Mouse (Mus musculus) E14TG2a.4 (cell line): ENCODE measurements around the gene Aoc2.
"Not testable (repeated sequence)": the region's sequence is repeated elsewhere in the genome, so short reads cannot be mapped to it uniquely, and the experiment has no call there.

Experiments used
- H3K27me3 ChIP-seq: 2 replicates; pipeline ENCODE4 v1.6.1; 2014; ENCODE audit warnings: low read length, control low read depth; ENCODE audit not compliant: insufficient read depth
- H3K36me3 ChIP-seq: 2 replicates; pipeline ENCODE4 v1.6.1; 2014; ENCODE audit warnings: low read length, control low read depth; ENCODE audit not compliant: insufficient read depth
- H3K4me1 ChIP-seq: replicated peaks from 2 replicates; pipeline ENCODE4 v1.6.1; 2014; ENCODE audit warnings: low read depth, low read length, control low read depth
- H3K4me3 ChIP-seq: replicated peaks from 2 replicates; pipeline ENCODE4 v1.5.1; 2014; ENCODE audit warnings: mild to moderate bottlenecking, low read length
- H3K9me3 ChIP-seq: 2 replicates; pipeline ENCODE4 v1.6.1; 2014; ENCODE audit warnings: low read length, control low read depth
- CTCF ChIP-seq: conservative IDR thresholded peaks from 2 replicates; pipeline ENCODE4 v1.5.1; 2014; ENCODE audit warnings: low read length
- NANOG ChIP-seq: IDR thresholded peaks from 2 replicates; pipeline ENCODE4 v1.6.1; 2014; ENCODE audit warnings: borderline replicate concordance, low read length, mixed read lengths
- POU5F1 ChIP-seq: IDR thresholded peaks from 2 replicates; pipeline ENCODE4 v1.6.1; 2014; ENCODE audit warnings: low read length, borderline replicate concordance

Aoc2 gene

DNA sequence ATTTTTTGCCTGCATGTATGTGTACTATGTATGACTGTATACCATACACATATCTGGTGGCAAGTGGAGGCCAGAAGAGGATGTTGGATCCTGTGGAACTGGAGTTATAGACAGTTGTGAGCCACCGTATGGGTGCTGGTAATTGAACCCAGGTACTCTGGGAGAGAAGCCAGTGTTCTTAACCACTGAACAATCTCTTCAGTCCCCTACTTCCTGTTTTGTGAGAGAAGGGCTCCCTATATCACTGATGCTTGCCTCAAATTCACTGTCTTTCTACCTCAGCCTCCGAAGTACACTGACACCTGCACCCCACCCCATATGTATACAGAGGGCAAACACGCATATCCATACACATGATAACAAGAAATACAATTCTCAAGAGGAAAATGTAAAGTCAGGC is 13.8 kb upstream of the Aoc2 start:
- Histone ChIP-seq H3K36me3 (no peaks in the 10 kb centered on the region), H3K27me3 (0 out of 2 replicates have a peak, but pooled peaks cover 2% of the 10 kb centered on the region), H3K9me3 (no peaks in the 10 kb centered on the region), H3K4me3 (no peak overlapping the region), H3K4me1 (peaks cover 34% of the 10 kb centered on the region)
- TF ChIP-seq POU5F1 (no peak), CTCF (no peak), NANOG (no peak)

DNA sequence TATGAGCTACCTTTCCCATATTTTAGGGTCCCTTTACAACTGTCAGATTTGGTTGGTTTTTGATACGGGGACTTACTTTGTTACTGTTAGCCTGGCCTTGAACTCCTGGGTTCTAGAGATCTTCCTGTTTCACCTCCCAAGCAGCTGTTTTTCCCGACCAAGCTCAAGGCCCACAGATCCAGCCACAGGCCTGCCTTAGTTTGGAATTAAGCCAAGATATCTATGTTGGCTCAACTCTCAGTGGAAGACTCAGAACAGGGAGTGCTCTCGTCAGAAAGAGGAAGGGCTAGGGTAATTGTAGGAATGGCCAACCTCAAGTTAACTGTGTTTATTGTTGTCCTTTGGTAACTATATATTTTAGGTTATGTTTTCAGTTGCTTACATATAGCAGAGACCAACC is 12.7 kb upstream of the Aoc2 start:
- Histone ChIP-seq H3K4me3 (no peak overlapping the region), H3K9me3 (no peaks in the 10 kb centered on the region), H3K27me3 (0 out of 2 replicates have a peak, but pooled peaks cover 2% of the 10 kb centered on the region), H3K4me1 (peaks cover 31% of the 10 kb centered on the region), H3K36me3 (no peaks in the 10 kb centered on the region)
- TF ChIP-seq NANOG (no peak), POU5F1 (no peak), CTCF (no peak)

DNA sequence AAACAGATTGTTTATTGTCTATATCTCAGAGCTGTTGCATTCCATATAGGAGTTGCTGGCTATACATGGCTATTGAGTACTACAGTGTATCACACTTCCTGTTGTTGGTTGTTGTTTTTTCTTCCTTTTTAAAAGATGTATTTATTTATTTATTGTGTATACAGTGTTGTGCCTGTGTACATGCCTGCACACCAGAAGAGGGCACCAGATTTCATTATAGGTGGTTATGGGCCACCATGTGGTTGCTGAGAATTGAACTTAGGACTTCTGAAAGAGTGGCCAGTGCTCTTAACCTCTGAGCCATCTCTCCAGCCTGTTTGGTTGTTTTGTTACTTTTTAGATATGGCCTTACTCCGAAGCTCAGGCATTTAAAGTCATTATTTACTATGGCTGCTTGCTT is 10.3 kb upstream of the Aoc2 start:
- Histone ChIP-seq H3K27me3 (0 out of 2 replicates have a peak, but pooled peaks cover under 1% of the 10 kb centered on the region), H3K4me1 (peaks cover 37% of the 10 kb centered on the region), H3K36me3 (peaks cover 22% of the 10 kb centered on the region), H3K9me3 (no peaks in the 10 kb centered on the region), H3K4me3 (no peak overlapping the region)
- TF ChIP-seq CTCF, result peak; percentile 13; the same call in 1 of the 2 replicates
- TF ChIP-seq NANOG, result no peak

DNA sequence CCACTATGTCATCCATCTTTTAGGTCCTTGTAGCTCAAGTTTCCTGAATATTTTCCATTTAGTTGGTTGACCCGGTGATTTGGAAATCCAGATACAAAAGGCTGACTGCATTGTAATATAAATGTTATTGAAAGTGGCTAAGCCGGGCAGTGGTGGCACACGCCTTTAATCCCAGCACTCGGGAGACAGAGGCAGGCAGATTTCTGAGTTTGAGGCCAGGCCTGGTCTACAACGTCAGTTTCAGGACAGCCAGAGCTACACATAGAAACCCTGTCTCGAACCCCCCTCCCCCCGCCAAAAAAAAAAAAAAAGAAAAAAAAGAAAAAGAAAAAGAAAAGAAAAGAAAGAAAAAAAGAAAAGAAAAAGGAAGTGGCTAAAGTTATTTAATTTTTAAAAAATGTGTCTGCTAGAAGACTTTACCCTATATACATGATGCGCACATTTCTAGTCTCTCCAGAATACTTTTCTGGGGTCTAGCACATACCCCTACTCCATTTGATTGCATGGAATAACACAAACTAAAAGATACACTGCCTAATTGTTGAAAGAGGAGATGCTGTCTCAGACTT is 9.7 kb upstream of the Aoc2 start:
- no peaks in the 10 kb centered on the region for H3K9me3 ChIP-seq
- H3K4me3 ChIP-seq, result peak overlapping the region; percentile 98
- no peaks in the 10 kb centered on the region for H3K27me3 ChIP-seq
- peaks cover 28% of the 10 kb centered on the region for H3K36me3 ChIP-seq
- TF ChIP-seq CTCF (no peak), POU5F1 (no peak), NANOG (no peak)
- peaks cover 41% of the 10 kb centered on the region for H3K4me1 ChIP-seq

DNA sequence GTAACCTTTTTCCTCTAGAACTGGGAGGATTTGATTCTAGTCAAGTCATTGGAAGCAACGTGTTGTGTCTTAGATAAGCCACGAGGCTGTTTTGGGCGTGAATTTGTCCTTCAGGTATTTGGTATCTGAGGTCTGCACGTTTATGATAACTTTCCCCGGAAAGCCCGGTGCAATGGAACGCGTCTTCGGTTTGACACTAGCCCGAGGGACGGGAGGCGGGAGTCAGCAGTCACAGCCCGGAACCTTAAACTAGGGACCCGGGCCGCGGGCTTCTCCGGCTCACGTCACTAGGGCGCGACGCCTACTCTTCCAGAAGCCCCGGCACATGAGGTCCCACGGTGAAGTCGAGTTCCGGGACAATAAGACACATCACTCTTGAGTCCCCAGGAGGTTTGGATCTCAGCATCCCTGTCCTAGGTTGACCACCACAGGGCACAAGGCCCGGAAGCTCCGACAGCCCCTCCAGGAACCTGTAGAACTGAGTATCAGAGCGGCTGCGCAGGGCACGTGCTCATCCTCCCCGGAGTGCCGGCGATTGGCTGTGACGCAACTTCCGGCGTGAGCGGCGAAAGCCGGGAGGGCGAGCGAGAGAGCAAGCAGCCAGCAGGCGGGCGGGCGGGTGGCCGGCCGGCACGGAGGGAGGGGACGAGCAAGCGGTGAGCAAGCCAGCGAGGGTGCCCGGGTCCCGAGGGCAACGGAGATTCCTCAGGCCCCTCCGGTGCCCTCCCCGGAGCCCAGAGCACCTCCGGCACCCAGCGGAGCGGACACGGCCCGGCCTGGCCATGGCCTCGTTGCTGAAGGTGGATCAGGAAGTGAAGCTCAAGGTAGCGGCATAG is 9.0 kb upstream of the Aoc2 start, which contains the start of gene Psme3:
Gene Psme3, plus strand, starts transcription at position 549 of the 836 bp plus-strand sequence.
- no peaks in the 10 kb centered on the region for H3K27me3 ChIP-seq
- H3K9me3 ChIP-seq, result no peaks in the 10 kb centered on the region
- H3K4me1 ChIP-seq, result peaks cover 44% of the 10 kb centered on the region
- no peak for TF ChIP-seq NANOG
- TF ChIP-seq CTCF, result no peak
- no peak for TF ChIP-seq POU5F1
- peak within 1 kb of the TSS; percentile 98 for H3K4me3 ChIP-seq
- H3K36me3 ChIP-seq, result peaks cover 35% of the 10 kb centered on the region

DNA sequence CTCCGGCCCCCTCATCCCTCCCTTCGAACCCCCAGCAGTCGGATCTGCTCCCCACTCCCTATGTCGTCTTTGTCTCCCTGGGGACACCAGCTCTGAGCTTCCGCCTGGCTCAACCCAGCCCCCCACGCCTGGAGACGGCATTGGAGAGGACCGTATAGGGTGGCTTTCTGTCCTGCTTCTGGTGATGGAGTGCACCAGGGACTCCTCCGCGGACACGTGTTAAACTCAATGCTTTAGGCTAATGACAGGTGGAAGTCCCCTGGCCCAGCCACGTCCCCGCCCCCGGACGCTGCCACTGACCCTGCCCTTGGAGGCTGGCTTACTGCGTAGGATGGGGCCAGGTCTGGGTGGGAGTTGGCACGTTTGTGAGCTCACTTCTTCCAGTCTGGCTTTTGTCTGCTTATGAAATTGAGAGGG is 8.4 kb upstream of the Aoc2 start:
- peaks cover 41% of the 10 kb centered on the region for H3K36me3 ChIP-seq
- no peak for TF ChIP-seq CTCF
- TF ChIP-seq NANOG, result no peak
- no peak for TF ChIP-seq POU5F1
- no peaks in the 10 kb centered on the region for H3K9me3 ChIP-seq

DNA sequence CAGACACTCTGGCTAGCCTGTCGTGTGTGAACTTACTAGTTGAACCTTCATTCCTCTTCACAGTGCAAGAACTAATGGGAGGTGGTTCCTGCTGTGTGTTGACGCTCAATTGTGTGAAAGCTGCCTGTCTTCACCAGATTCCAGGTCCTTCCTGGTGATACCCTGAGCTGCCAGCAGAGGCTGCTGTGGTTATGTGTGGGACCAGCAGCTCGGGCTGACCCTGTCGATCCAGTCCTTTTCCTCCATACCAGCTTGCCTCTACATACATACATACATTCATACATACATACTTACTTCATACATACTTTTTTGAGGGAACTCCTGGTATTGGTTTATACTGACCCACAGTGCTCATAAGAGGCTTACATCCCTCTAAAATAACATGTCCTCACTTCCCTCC is 1.3 kb upstream of the Aoc2 start:
- H3K9me3 ChIP-seq, result no peaks in the 10 kb centered on the region
- H3K36me3 ChIP-seq, result peaks cover 89% of the 10 kb centered on the region
- peaks cover 85% of the 10 kb centered on the region for H3K4me1 ChIP-seq
- H3K4me3 ChIP-seq, result no peak overlapping the region
- H3K27me3 ChIP-seq, result no peaks in the 10 kb centered on the region
- peak; percentile 92 for TF ChIP-seq CTCF
- no peak for TF ChIP-seq NANOG

More for the DNA sequence above, 8.4 kb upstream of the Aoc2 start:
- H3K4me3 ChIP-seq, result peak overlapping the region; percentile 98
- peaks cover 46% of the 10 kb centered on the region for H3K4me1 ChIP-seq
- H3K27me3 ChIP-seq, result no peaks in the 10 kb centered on the region

DNA sequence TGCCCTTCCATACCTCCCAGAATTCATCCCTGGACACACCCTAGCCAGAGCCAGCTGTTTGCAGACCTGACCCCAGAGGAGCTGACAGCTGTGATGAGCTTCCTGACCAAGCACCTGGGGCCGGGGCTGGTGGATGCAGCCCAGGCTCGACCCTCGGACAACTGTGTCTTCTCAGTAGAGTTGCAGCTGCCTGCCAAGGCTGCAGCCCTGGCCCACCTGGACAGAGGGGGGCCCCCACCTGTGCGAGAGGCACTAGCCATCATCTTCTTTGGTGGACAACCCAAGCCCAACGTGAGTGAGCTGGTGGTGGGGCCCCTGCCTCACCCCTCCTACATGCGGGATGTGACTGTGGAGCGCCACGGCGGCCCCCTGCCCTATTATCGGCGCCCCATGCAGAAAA is 338 bp downstream of the Aoc2 start:
- not testable (repeated sequence) for H3K9me3 ChIP-seq

More for the DNA sequence above, 338 bp downstream of the Aoc2 start:
- H3K36me3 ChIP-seq, result peaks cover 81% of the 10 kb centered on the region
- H3K27me3 ChIP-seq, H3K4me3 ChIP-seq: not testable (repeated sequence)
- H3K4me1 ChIP-seq, result peaks cover 86% of the 10 kb centered on the region
